Mouse (Mus musculus): Measurements from ENCODE around the gene Pdzd7.

GRCm38 (mm10) chr19:45075323-45076035 lies 30.0 kb upstream of the Pdzd7 start:
- TF ChIP-seq POLR2A (IDR thresholded peaks at IDR 0.05; ENCODE audit: borderline replicate concordance, extremely low read depth, insufficient read depth, insufficient read length, poor library complexity, severe bottlenecking) (no peak), CTCF (IDR thresholded peaks at IDR 0.05; ENCODE audit: borderline replicate concordance, extremely low read depth, insufficient read depth, insufficient read length) (0 out of 2 replicates have a peak, but pooled peaks have one; percentile 10)
